Mouse (Mus musculus) cortical plate, adult 2 months (tissue): ENCODE measurements around the gene Slc18a2.

ENCODE experiments used
- CTCF ChIP-seq: fragments of 200-500 bp; IDR thresholded peaks from 2 replicates; pipeline ENCODE4 v1.5.1; 2011; ENCODE audit warnings: mild to moderate bottlenecking, control low read depth, low read length; ENCODE audit not compliant: insufficient read depth; ENCODE audit errors: extremely low read depth
- POLR2A ChIP-seq: fragments of 200-500 bp; IDR thresholded peaks from 2 replicates; pipeline ENCODE4 v1.6.1; 2011; ENCODE audit warnings: mild to moderate bottlenecking, low read length, control low read depth; ENCODE audit not compliant: insufficient read depth; ENCODE audit errors: extremely low read depth

GRCm38 (mm10) chr19:59265907-59266306 is 5.2 kb downstream of the Slc18a2 start:
- no peak for TF ChIP-seq POLR2A
- TF ChIP-seq CTCF = no peak
